Mouse (Mus musculus): Measurements from ENCODE around the gene Il1rn. TPM values are rescaled to one million over a fixed set of nuclear protein-coding genes. Genes with fewer than 3 reads are reported as not detected.

Gene Il1rn
- 7.8 and 15.7 TPM in 2 replicates for polyA plus RNA-seq (2012; ENCODE audit: insufficient read depth, insufficient read length, missing spikeins)

DNA sequence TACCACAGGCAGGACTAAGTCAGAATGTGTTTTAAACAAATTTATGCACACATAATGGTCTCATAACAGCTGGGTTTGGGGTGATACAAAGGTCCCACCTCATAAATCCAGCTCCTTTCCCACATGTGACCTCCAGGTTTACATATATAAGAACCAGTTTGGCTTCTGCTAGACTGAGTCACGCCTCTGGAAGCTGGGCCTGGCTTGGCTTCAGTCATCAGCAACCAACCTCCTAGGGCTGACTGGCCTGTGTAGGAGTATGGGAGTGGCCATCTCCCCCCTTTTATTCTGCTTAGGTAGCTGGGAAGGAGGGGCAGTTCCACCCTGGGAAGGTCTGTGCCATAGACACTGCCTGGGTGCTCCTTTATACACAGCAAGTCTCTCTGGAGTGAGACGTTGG, at the start of gene Il1rn:
TSS of gene Il1rn (plus strand) at position 309 of the 400 bp plus-strand sequence.
- H3K27ac ChIP-seq (ENCODE audit: insufficient read depth, low read depth, low read length) = peak within 1 kb of the TSS; percentile 20; the same call in 1 of the 2 replicates
- TF ChIP-seq POLR2A (IDR thresholded peaks at IDR 0.05; ENCODE audit: borderline replicate concordance, low read depth, low read length) (no peak), CTCF (IDR thresholded peaks at IDR 0.05; ENCODE audit: low read depth, low read length) (no peak)

DNA sequence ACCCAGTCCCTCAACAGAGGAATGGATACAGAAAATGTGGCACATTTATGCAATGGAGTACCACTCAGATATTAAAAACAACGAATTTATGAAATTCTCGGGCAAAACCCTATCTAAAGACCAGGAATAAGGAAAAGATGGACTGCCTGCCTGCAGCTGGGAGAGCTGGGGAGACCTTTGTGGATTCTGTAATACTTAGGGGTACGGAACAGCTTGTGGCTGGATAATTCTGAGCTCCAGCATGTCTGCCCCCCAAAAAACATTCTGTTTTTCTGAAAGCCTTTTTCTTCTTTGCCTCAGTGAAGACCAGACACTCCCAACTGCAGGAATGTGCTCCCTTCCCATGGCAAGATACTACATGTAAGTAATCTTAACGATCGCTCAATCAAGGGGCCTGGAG, 45.8 kb upstream of the Il1rn start, which contains the start of gene Il1f10:
TSS of gene Il1f10 (plus strand) at position 301 of the 400 bp plus-strand sequence.
- Histone ChIP-seq H3K4me3 (ENCODE audit: insufficient read depth, low read length) (no peak within 1 kb of the TSS), H3K4me1 (ENCODE audit: control insufficient read depth, insufficient read depth, low read length) (0 out of 2 replicates have a peak, but pooled peaks cover 3% of the 10 kb centered on the region), H3K27ac (ENCODE audit: insufficient read depth, low read depth, low read length) (no peak within 1 kb of the TSS)
- TF ChIP-seq CTCF (IDR thresholded peaks at IDR 0.05; ENCODE audit: low read depth, low read length) = no peak
- TF ChIP-seq POLR2A (IDR thresholded peaks at IDR 0.05; ENCODE audit: borderline replicate concordance, low read depth, low read length) = no peak

More for the DNA sequence above, at the start of gene Il1rn:
- Histone ChIP-seq H3K4me3 (ENCODE audit: insufficient read depth, low read length) (no peak within 1 kb of the TSS), H3K4me1 (ENCODE audit: control insufficient read depth, insufficient read depth, low read length) (peaks cover 32% of the 10 kb centered on the region)

DNA sequence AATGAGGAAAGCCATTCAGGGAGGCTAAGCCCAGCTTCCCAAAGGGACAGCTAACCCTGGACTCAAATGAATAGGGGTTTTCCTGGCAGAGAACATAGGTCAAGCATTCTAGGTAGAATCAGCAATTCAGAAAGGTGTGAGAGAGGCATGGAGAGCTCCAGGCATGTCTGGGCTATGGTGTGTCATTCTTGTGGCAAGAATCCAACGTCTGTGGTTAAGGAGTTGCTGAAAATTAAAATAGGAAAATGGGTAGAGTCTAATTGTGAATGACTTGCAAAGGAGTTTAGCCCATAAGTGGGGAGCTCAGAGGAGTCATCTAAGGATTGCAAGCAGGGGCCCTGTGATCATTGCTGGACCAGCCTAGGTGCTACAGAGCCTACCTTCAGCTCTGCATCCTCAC, 42.0 kb upstream of the Il1rn start:
- Histone ChIP-seq H3K27ac (ENCODE audit: insufficient read depth, low read depth, low read length) (no peak overlapping the region), H3K4me3 (ENCODE audit: insufficient read depth, low read length) (no peak overlapping the region), H3K4me1 (ENCODE audit: control insufficient read depth, insufficient read depth, low read length) (0 out of 2 replicates have a peak, but pooled peaks cover 3% of the 10 kb centered on the region)
- no peak for TF ChIP-seq POLR2A (IDR thresholded peaks at IDR 0.05; ENCODE audit: borderline replicate concordance, low read depth, low read length)
- no peak for TF ChIP-seq CTCF (IDR thresholded peaks at IDR 0.05; ENCODE audit: low read depth, low read length)

DNA sequence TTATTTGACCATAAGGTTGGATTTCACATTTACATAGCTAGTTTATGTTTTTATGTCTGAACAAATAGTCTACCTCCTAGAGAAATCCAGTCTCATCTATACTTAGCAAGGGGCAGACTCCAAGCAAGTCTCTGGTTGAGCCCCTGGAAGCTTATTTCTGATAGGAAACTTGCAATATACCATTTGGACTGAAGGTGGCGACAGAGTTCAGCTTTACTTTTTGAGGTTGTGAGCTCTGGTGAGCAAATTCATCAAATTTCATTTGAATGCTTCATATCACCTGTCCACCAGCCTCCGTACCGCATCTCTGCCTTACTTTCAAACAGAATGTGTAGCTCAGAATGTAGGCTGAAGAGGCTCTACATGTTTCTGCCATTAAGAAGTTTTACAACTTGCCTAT, 39.8 kb upstream of the Il1rn start:
- Histone ChIP-seq H3K4me1 (ENCODE audit: control insufficient read depth, insufficient read depth, low read length) (0 out of 2 replicates have a peak, but pooled peaks cover 3% of the 10 kb centered on the region), H3K4me3 (ENCODE audit: insufficient read depth, low read length) (no peak overlapping the region), H3K27ac (ENCODE audit: insufficient read depth, low read depth, low read length) (no peak overlapping the region)
- TF ChIP-seq POLR2A (IDR thresholded peaks at IDR 0.05; ENCODE audit: borderline replicate concordance, low read depth, low read length) = no peak
- TF ChIP-seq CTCF (IDR thresholded peaks at IDR 0.05; ENCODE audit: low read depth, low read length) = no peak

DNA sequence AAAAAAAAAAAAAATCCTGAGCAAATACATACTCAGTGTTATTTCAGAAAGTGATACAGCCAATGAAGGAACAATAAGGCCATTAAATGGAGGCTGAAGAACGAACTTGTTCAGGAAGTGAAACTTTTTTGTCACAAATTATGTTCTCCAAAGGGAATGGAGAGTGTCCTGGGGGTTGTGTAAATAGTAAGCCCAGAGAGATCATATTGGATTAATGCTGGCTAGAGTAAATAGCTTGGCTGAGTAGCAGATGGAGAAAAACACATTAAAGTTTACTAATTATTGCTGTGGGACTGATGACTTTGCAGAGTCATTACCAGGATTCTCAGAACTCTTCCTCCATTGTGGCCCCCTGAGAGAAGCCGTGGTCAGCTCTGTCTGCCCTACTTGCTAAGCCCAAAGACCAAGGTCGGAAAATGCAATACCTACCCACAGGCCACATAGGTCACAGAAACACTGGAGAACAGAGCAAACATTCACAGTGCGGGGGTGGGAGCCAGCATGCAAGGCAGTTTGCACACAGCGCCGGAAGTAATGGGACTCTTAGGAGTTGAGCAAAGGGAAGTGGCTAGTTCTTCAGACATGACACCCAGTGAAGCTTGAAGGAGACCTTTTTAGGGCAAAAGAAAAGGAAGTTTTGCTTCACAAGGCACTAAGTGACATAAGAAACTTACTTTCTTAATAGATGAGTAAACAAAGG, 25.2 kb upstream of the Il1rn start:
- H3K27ac ChIP-seq (ENCODE audit: insufficient read depth, low read depth, low read length) = peak overlapping the region; percentile 74
- H3K4me1 ChIP-seq (ENCODE audit: control insufficient read depth, insufficient read depth, low read length) = peaks cover 33% of the 10 kb centered on the region
- H3K4me3 ChIP-seq (ENCODE audit: insufficient read depth, low read length) = no peak overlapping the region
- TF ChIP-seq CTCF (IDR thresholded peaks at IDR 0.05; ENCODE audit: low read depth, low read length) = no peak
- no peak for TF ChIP-seq POLR2A (IDR thresholded peaks at IDR 0.05; ENCODE audit: borderline replicate concordance, low read depth, low read length)

DNA sequence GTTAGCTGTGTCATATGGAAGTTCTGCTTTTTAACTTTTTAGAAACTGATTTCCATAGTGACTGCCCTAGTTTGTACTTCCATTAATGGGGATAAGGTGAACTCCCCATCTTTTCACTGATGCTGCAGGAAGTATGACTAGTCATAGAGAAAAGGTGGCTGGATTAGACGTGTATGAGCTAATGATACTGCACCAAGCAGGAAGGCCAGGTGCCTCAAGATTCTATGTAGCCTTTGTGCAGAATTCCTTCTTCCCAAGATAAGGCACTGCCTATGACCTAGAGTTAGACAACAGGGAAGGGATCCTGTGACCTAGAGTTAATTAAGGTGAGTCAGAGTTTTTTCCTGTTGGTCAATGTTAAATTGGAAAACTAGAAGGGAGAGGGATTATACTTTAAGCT, 19.7 kb upstream of the Il1rn start:
- Histone ChIP-seq H3K27ac (ENCODE audit: insufficient read depth, low read depth, low read length) (no peak overlapping the region), H3K4me1 (ENCODE audit: control insufficient read depth, insufficient read depth, low read length) (peaks cover 18% of the 10 kb centered on the region), H3K4me3 (ENCODE audit: insufficient read depth, low read length) (no peak overlapping the region)
- no peak for TF ChIP-seq CTCF (IDR thresholded peaks at IDR 0.05; ENCODE audit: low read depth, low read length)
- TF ChIP-seq POLR2A (IDR thresholded peaks at IDR 0.05; ENCODE audit: borderline replicate concordance, low read depth, low read length) = no peak

DNA sequence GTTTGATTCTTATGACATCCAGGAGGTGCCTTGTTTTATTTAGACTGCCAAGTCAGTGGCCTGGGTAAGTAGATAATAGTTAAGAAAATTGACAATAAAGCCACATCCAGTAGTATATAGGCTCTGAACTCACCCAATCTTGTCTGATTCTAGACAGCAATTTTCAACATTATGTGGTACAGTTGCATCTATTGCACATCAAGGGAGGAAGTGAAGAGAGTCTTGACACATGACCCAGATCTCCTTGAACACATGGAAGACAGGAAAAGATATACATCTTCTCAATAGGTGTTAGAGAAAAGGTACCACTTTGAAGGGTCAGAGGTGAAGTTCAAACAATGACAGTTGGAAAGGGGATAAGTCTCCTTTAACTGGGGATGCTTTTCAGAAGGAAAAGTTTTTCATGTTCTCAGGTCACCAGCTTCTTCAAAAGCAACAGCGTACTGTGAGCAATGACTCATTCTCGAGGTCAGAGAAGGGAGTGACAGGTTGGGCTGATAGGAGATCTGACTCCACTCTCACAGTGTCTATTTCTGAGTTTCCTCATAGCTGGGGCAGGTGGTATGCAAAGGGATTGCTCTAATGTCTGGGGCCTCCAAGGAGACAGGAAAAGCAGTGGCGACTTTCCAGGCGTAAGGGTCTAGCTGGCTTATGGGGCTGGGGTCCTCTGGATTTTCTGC, 18.6 kb upstream of the Il1rn start:
- TF ChIP-seq POLR2A (IDR thresholded peaks at IDR 0.05; ENCODE audit: borderline replicate concordance, low read depth, low read length) = no peak
- TF ChIP-seq CTCF (IDR thresholded peaks at IDR 0.05; ENCODE audit: low read depth, low read length) = no peak
- no peak overlapping the region for H3K4me3 ChIP-seq (ENCODE audit: insufficient read depth, low read length)

DNA sequence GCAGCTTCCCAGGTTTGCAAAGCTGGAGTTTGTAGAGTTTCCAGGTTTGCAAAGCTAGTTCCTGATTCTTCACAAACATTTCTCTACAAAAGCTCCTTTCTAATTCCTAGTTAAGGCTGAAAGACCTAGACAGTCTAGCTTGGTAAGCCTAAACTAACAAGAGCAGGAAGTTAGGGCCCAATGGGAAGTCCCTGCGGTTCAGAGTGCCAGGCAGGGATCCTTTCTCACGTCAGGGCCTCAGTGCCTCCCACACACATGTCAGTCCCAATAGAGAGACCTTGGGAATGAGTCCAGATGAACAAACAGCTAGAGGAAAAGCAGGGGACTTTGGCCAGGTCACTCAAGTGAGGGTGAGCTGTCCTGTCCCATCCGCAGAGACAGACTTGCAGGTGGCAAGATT, 1.3 kb upstream of the Il1rn start:
- H3K4me3 ChIP-seq (ENCODE audit: insufficient read depth, low read length) = no peak overlapping the region
- H3K27ac ChIP-seq (ENCODE audit: insufficient read depth, low read depth, low read length) = peak overlapping the region; percentile 30
- TF ChIP-seq POLR2A (IDR thresholded peaks at IDR 0.05; ENCODE audit: borderline replicate concordance, low read depth, low read length) (no peak), CTCF (IDR thresholded peaks at IDR 0.05; ENCODE audit: low read depth, low read length) (no peak)
- H3K4me1 ChIP-seq (ENCODE audit: control insufficient read depth, insufficient read depth, low read length) = peaks cover 24% of the 10 kb centered on the region

More for the DNA sequence above, 18.6 kb upstream of the Il1rn start:
- no peak overlapping the region for H3K27ac ChIP-seq (ENCODE audit: insufficient read depth, low read depth, low read length)
- peaks cover 13% of the 10 kb centered on the region for H3K4me1 ChIP-seq (ENCODE audit: control insufficient read depth, insufficient read depth, low read length)

DNA sequence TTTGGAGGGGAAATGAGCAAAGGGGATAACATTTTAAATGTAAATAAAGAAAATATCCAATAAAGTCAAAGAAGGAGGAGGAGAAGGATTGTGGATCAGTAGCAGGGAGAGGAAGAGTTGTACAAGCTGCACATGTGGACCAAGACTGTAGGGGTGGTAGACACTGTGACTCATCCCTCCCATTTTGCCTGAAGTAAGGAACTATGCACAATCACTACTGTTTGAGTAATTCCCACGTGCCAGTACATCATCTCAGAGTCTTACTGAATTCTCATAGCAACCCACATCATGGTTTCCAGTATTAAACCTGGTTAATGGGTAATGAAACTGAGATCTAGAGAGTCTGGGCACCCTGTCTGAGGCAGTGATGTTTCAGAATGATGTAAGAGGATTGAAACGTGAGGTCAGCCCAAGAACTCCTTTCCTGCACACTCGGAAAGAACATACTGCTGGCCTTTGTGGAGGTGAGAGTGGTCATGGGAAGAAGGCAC, 4.8 kb downstream of the Il1rn start:
- no peak for TF ChIP-seq POLR2A (IDR thresholded peaks at IDR 0.05; ENCODE audit: borderline replicate concordance, low read depth, low read length)
- H3K27ac ChIP-seq (ENCODE audit: insufficient read depth, low read depth, low read length) = no peak overlapping the region
- no peak overlapping the region for H3K4me3 ChIP-seq (ENCODE audit: insufficient read depth, low read length)
- H3K4me1 ChIP-seq (ENCODE audit: control insufficient read depth, insufficient read depth, low read length) = peaks cover 43% of the 10 kb centered on the region

DNA sequence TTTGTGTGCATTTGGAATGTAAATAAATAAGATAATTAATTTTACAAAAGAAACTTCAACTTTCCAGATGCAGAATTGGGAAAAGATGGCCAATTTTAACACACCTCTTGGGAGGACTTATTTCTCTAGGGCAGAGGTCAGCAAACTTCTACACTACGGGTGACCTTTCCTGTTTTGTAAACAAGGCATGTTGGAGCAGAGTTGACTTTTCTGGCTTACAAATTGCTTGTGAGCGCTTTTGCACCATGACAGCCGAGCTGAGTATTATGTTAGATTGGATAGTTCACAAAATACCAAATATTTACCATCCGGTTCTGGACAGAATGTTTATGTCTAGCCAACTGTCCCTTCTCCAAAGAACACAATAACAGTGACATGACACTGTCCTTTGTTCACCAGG, 8.0 kb downstream of the Il1rn start:
- Histone ChIP-seq H3K4me3 (ENCODE audit: insufficient read depth, low read length) (no peak overlapping the region), H3K4me1 (ENCODE audit: control insufficient read depth, insufficient read depth, low read length) (peaks cover 54% of the 10 kb centered on the region), H3K27ac (ENCODE audit: insufficient read depth, low read depth, low read length) (peak overlapping the region; percentile 28)
- TF ChIP-seq CTCF (IDR thresholded peaks at IDR 0.05; ENCODE audit: low read depth, low read length) (no peak), POLR2A (IDR thresholded peaks at IDR 0.05; ENCODE audit: borderline replicate concordance, low read depth, low read length) (no peak)

Data from bone marrow macrophage, adult 2 months (primary cell).